Mouse (Mus musculus): ENCODE results near the gene Slc40a1.

- TF ChIP-seq GATA1 (IDR thresholded peaks at IDR 0.05; ENCODE audit: borderline replicate concordance, low read length): no peak
- no peak for TF ChIP-seq FLI1 (IDR thresholded peaks at IDR 0.05; ENCODE audit: low read length)
These were observed 3.0 kb downstream of the Slc40a1 start for GRCm38 (mm10) chr1:45923306-45923705.
